ENCODE assay signal across 8 mouse cellular contexts in the genomic region with DNA sequence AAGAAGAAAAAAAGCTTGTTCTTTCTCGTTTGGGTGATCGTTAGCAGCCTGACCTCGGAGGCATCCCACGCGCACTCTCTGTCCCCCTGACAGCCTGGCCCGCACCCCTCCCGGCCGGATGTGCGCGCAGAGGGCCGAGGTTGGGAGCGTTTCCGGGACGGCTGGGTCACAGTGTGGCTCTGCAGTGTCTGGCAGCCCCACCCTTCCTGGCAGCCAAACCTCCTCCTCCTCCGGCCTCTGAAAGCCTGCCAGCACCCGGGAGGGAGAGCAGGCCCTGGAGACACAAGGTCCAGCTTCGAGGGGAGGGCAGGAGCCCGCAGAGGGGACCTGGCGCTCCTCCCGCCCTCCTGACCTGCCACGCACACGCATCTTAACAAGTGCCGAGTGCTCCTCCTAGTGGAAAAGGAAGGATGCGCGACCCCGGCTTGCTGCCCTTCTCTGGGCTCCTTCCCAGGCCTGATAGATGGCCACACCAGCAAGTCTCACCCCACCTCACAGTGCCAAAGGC.
DNase-seq lines count a peak whose midpoint lies in the region; ATAC-seq lines count a peak whose summit lies in the region.

No protein-coding gene starts in this region.

- H3K27me3 ChIP-seq in hindbrain, embryonic 14.5 days (ENCODE audit: control insufficient read depth, insufficient read depth, low read length), result peaks cover 69% of the 10 kb centered on the region

- H3K36me3 ChIP-seq in hindbrain, embryonic 14.5 days (replicated peaks; ENCODE audit: control insufficient read depth, insufficient read depth), result no peaks in the 10 kb centered on the region

- H3K9me3 ChIP-seq in hindbrain, embryonic 14.5 days (ENCODE audit: control insufficient read depth, low read length), result no peaks in the 10 kb centered on the region

- H3K4me2 ChIP-seq in hindbrain, embryonic 14.5 days (replicated peaks), result peak overlapping the region; percentile 60

- under 1% methylated on average over 25 of the region's 26 CpGs for WGBS in hindbrain, embryonic 14.5 days

- peak overlapping the region; percentile 30 for H3K4me3 ChIP-seq in hindbrain, embryonic 14.5 days (replicated peaks; ENCODE audit: low read length)

- ATAC-seq in hindbrain, embryonic 14.5 days (ENCODE audit: low FRiP score), result peak; percentile 74

- DNase-seq in MN1 (ENCODE audit: low spot score), result peak; percentile 96
- DNase-seq in cerebellum, postnatal 14 days, result peak; percentile 93 to 96
- peak; percentile 80 to 89 for DNase-seq in frontal cortex, postnatal 25 days (ENCODE audit: low spot score in 2 of 2)
- DNase-seq in hindbrain, embryonic 14.5 days (ENCODE audit: low spot score), result peak; percentile 78
- peak; percentile 85 to 86 for DNase-seq in layer of hippocampus, postnatal 36 days
- DNase-seq in lung, postnatal 25 days (ENCODE audit: low spot score), result peak; percentile 97
- DNase-seq in retina, adult 2 months (ENCODE audit: low read depth, low spot score), result peak; percentile 48
- DNase-seq in thymus, postnatal 25 days, result peak; percentile 86

- H3K4me1 ChIP-seq in hindbrain, embryonic 14.5 days (replicated peaks; ENCODE audit: control insufficient read depth, insufficient read depth, low read length), result peaks cover 4% of the 10 kb centered on the region

- peak overlapping the region; percentile 51 for H3K9ac ChIP-seq in hindbrain, embryonic 14.5 days

- no peak overlapping the region for H3K27ac ChIP-seq in hindbrain, embryonic 14.5 days
